Mouse (Mus musculus) G1E-ER4 (cell line): Measurements from ENCODE around the gene Rgs9. TPM values are rescaled to one million over a fixed set of nuclear protein-coding genes. Genes with fewer than 3 reads are reported as not detected.

ENCODE experiments used
- GATA1 ChIP-seq: IDR thresholded peaks from one replicate; pipeline ENCODE4 v1.8.0; 2012; ENCODE audit warnings: low read length, inconsistent platforms
- polyA plus RNA-seq: library from polyadenylated mRNA; stranded (reverse); fragments of >175 nt; gene quantifications from 2 replicates; pipeline ENCODE4 v1.2.3, GENCODE M21; 2012

Gene Rgs9
- polyA plus RNA-seq, 1 experiment, result not detected

- no peak for TF ChIP-seq GATA1
These were observed 22.0 kb upstream of the Rgs9 start for GRCm38 (mm10) chr11:109319946-109320345.

DNA sequence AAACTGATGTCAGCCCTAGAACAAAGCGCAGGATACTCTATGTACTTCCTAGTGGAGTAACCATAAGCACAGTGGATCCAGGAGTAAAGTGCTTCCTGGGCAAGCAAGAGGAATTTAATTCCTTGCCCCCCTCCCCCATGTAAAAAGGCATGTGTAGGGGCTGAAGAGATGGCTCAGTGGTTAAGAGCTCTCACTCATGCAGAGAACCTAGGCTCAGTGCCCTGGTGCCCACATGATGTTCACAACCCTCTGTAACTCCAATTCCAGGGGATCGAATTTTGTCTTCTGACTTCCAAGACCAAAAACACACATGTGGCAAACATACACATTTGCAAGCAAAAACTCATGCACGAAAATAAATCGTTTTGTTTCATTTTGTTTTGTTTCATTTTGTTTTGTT is 21.5 kb upstream of the Rgs9 start:
- no peak for TF ChIP-seq GATA1

DNA sequence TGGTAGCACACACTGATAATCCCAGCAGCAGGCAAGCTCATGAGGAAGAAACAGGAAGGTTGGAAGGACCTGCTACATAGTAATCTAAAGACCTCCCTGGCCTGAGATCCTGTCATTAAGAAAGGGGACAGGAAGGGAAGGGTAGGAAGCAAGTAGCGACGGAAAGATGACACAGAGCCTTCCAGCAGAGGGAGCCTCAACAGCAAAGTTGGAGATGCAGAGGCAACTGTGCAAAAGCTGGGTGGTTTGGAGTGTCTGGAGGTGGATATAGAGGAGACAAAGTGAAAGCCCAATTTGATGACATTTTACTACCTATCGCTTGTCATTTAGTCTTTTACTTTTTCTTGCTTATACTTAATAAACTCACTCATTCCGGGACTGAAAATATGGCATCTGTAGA is 19.0 kb upstream of the Rgs9 start:
- no peak for TF ChIP-seq GATA1

DNA sequence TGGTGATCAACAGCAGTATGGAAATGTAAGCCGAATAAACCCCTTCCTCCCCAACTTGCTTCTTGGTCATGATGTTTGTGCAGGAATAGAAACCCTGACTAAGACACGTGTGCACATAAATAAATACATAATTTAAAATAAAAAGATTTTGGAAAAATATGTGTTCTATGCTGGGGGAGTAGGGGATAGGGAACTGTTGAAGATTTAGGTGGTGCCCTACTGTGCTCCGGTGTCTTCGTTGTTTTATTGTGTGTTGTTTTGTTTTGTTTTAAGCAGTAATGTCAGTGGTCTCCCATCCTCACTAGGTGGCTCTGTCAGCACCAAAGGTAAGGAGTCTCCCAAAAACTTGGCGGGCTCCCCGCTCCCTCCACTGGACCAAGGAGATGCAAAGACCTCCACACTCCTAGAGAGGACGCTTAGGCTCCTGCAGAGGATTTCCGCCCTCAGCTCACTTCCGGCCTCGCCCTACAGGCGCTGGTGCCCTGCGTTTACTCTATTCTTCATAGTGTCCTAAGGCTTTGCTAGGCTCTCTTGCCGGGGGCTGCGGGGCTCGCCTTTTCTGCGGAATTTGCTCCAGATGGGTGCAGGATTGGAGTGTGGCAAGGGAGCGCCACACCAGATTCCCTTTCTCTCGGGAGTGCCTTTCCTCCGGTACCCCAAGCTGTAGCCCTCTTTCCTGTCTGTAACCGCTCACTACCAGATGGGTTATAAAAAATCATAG is 14.1 kb upstream of the Rgs9 start:
- no peak for TF ChIP-seq GATA1

DNA sequence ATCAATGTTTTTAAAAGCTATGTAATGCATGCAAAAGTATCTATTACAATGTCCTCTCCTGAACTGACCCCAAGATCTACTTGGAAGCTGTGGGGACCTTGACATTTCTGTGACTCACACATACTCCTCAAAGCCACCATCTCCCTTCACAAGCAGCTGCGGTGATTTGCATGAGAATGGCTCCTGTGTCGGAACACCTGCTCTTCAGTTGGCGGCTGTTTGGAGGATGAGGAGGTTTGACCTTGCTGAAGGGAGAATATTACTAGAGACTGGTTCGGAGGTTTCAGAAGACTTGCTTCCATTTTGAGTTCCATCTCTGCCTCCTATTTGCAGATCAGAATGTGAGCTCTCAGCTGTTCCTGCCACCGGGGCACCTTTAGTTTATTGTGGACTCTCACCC is 7.8 kb upstream of the Rgs9 start:
- TF ChIP-seq GATA1, result no peak

DNA sequence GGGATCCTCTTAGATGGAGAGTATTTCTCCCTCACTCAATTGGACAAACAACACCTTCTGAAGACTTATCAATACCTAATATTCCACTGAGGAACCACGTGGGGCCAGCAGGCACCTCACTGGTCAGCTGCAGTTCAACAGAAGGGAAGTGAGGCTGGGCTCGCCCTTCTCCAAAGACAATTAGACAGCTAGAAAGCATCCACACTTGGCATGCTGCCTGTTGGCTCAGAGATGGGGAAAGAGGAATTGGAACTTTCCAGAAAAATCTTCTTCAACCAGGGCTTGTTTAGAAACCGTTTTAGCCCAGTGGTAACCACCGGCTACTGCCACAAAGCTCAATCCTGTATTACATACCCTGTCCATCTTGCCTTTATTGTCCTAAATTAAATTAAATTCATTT is 4.4 kb upstream of the Rgs9 start:
- no peak for TF ChIP-seq GATA1

DNA sequence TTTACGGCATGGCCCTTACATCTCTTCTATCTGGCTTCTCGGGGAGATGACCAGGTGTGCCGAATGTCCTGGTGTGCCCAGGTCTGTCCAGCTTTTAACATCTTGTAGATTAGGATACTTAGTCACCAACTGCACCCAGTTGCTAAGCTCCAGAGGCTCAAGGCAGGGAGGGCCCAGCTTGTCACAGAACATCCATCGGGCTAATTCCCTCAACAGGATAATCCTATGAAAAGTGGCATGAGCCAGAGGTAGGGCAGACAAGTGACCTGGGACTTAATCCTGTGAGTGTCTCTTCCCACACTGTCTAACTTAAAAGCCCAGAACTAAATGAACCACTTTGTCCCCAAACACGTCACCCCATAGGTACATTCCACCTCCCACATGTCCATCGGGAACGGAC is 898 bp downstream of the Rgs9 start:
- no peak for TF ChIP-seq GATA1

DNA sequence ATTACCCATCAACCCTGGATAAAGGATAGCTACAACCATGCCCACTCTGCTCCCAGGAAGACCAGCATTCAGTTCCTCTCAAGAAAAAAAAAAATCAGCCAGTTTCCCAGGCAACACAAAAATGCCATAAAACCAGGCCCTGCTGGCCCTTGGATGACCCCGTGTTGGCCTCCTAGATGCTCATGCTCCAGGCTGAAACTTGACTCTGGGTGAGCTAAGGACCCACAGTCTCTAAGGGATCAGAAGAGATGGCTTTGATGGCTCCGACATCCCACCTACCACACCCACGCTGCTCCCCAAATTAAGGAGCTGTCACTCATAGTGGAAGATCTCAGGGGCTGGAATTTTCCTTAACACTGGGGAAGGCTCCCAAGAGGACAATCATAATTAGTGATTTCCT is 5.9 kb downstream of the Rgs9 start:
- TF ChIP-seq GATA1, result no peak

DNA sequence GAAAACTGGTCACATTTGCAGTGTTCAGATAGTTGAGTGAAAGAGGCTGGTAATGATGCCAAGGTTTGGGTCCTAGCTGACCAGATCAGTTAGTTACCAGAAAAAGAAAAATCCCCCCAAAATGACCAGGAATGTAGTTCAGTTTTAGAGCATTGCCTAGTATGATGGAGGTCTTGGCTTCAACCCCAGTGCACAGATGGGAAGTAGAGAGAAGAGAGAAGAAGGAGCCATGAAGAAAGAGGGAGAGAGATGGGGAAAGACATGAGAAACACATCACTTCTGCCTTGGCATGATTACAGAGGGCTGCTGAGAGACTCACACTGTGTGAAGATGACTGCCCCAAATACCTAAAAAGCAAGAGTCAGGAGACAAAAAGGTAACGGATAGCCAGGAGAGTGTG is 13.1 kb downstream of the Rgs9 start:
- TF ChIP-seq GATA1, result no peak

DNA sequence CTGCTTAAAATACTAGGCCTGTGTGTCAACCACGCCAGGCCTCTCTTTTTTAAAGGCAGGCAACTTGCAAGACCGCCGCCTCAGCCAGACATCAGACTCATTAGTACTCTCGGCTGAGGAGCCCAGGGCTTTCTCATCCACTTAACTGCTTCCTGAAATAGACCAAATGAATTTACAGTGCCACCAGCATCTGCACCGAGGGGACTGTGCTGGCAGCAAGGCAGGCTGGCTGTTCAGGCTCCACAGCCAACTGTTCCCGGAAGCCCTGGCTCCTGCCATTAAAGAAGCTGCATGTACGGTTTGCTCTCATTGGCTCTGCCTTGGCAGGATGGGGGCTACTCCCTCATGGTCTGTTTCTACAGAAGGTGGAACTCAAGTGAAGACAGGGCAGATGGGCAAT is 19.7 kb downstream of the Rgs9 start:
- TF ChIP-seq GATA1, result no peak

DNA sequence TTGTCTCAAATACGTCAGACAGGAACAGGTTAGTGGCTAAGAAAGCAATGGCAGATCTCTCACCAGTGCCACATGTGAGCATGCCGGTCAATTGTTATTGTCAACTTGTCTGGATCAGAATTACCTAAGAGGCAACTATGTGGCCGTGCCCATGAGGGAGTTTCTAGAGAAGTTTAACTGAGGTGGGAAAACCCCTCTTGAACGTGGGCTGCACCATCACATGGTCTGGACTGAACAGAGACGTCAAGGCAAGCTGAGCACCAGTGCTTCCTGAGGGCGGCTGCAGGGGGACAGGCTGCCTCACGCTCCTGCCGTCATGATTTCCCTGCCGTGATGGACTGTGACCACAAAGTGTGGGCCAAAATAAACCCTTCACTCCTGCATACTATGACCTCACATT is 26.5 kb downstream of the Rgs9 start:
- no peak for TF ChIP-seq GATA1

DNA sequence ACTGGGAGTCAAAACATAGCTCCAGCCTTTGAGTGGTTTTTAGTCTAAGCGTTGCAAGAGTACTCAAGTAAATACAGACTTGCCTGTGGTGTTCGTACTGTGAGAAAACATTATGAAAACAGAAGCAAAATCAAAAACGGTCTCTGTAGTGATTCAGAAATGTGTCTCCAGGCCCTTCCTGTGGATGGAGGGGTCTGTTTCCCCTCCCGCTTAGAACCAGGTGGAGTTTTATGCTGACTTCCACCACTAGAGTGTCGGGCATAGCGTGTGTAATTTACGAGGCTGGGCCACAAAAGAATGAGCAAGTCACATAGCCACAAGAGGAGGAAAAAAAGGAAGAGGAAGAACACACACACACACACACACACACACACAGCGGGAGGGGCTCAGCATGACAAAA is 27.6 kb downstream of the Rgs9 start:
- no peak for TF ChIP-seq GATA1

DNA sequence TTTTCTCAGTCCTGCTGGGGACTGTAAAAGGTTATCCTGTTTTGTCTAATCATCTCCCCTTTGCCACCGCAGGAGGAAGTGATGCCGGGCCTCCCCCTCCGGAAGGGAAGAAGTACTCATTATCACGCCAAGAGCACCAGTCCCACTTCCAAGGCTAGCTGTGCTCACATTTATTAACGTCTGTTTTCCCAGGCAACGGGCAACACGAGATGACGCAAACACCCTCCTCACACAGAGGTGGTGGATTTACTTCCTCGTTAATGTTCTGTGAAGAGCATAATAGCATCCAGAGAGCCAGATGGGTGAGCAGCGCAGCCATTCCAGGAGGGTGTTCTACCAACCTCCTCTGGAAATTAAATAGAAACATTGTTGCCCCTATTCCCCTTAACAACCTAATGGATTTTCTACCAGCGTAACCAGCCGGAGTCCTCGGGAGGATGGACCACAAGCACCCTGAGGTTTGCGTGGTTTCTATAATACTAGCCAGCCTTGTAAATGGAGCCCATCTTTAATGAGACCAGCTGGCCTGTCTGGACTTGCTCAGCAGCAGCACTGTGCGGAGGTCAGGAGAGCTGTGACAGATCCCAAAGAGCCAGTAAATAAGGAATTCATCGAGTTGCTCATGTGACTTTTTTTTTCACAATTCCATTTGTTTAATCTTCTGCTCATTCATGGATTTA is 28.1 kb downstream of the Rgs9 start:
- no peak for TF ChIP-seq GATA1

DNA sequence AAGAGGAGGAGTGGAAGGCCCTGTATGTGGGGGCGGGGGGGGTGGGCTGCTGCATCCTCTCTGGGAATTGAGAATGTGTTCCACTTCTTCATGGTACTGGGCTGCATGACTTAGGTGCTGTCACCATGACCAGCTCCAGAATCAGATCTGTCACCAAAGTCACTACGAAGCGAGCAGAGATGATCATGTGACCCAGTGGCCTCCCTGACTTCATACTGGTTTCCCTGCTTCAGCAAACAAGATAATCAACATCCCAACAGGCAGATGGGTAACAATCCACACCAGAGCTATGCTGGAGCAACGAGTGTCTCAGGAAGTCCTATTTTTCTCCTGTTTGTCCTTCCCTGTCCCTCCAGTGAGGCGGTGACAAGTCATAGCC is 28.7 kb downstream of the Rgs9 start:
- TF ChIP-seq GATA1, result no peak

GRCm38 (mm10) chr11:109266161-109266910 is 31.6 kb downstream of the Rgs9 start:
- TF ChIP-seq GATA1, result no peak

DNA sequence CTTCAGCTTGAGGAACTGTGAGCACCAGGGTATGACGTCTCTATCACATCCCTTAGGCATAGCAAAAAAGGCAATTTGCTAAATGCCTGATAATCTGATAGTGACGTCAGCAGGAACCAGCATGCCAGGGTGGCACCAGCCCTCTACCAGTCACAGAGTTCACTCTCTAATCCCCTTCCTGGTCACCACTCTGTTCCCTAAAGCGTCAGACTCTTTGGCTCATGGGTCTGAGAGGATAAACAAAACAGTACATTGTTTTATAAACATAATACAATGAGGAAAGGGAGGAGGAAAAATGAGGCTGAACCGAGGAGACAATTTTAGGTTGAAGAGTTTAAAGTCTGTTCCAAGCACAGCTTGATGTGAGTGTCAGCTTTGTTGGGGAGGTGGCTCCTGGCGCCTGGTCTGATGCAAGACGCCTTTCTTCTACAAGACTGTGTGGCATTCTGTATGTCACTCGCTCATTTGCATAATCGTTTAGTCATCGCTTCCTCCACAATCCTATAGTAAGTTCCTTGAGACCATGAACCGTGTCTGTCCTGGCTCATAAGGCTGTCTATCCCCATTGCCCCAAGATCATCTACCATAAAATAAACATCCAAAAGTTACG is 33.7 kb downstream of the Rgs9 start:
- TF ChIP-seq GATA1, result no peak
